Mouse (Mus musculus): Measurements from ENCODE around the gene Dnah17. TPM values are rescaled to one million over a fixed set of nuclear protein-coding genes. Genes with fewer than 3 reads are reported as not detected.

Dnah17 gene
- polyA plus RNA-seq, 1 experiment from 2014 or later = 0.32 TPM

DNA sequence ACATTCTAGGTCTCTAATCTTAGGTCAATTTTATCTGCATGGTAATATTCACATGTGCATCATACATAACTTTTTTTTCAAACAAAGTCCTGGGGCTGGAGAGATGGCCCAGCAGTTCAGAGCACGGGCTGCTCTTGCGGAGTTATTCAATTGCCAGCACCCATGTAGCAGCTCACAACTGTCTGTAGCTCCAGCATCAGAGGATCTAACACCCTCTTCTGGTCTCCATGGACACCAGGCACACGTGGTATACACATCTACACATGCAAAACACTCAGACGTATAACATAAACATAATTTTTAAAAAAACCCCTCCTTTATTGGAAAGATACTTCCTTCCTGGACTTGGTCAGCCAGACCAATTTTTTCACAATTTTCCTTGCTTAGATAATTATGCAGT lies 28.3 kb upstream of the Dnah17 start:
- H3K9ac ChIP-seq = no peak overlapping the region
- ATAC-seq (ENCODE audit: low FRiP score) = no peak
- no peaks in the 10 kb centered on the region for H3K27me3 ChIP-seq
- peaks cover 4% of the 10 kb centered on the region; the same call in 1 of the 2 replicates for H3K4me1 ChIP-seq (replicated peaks)
- H3K9me3 ChIP-seq = 0 out of 2 replicates have a peak, but pooled peaks cover 5% of the 10 kb centered on the region
- H3K27ac ChIP-seq = no peak overlapping the region
- 79% methylated on average over 4 of the region's 4 CpGs for WGBS
- H3K36me3 ChIP-seq = peaks cover 9% of the 10 kb centered on the region
- H3K4me3 ChIP-seq = no peak overlapping the region
- no peak overlapping the region for H3K4me2 ChIP-seq

DNA sequence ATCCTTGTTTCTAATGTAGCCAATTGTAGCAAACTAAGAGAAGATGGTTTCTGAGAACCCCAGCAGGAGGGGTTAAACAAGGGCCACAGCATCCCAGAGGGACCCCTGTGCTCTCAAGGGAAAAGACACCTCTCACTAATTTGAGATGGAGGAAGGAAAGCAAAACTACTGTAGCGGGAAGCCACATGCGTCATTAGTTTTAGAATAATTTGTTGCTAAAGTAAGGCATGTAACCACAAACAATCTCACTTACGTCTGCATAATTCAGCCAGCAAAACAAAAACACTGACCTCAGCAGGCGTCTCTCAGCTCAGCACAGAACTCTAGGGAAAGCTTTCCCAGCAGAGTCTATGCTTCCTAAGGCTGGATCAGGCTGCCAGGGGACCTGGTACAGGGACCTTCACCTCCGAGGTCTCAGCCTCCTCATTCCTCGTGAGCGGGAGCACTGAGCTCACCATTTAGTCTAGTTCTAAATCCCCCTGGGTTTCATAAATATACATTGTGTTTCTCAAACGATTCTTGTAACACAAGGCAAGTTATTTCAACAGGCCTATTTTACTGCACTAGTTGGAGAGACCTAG lies 26.1 kb upstream of the Dnah17 start:
- WGBS = 75% methylated on average over 8 of the region's 8 CpGs
- Histone ChIP-seq H3K27ac (no peak overlapping the region), H3K36me3 (no peaks in the 10 kb centered on the region), H3K4me1 (replicated peaks) (peaks cover 4% of the 10 kb centered on the region; the same call in 1 of the 2 replicates), H3K9me3 (0 out of 2 replicates have a peak, but pooled peaks cover 5% of the 10 kb centered on the region), H3K4me3 (no peak overlapping the region), H3K9ac (no peak overlapping the region), H3K27me3 (no peaks in the 10 kb centered on the region), H3K4me2 (no peak overlapping the region)
- no peak for ATAC-seq (ENCODE audit: low FRiP score)

DNA sequence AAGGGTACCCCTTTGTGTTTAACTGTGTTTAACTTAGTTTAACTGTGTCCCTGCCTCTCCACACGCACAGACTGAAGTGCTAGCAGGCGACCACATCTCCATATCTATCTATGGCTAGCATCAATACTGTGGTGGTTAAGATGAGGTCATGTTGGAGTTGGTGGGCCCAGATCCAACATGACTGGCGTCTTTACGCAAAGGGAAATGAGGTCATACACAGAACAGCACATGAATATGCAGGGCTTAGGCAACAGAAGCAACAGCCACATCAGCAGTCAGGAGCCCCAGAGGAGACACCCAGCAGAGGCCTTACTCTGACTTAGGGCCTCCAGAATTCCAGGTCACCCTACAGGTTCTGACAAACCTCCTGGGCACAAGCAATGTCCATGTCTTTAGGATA lies 22.5 kb upstream of the Dnah17 start:
- no peak overlapping the region for H3K9ac ChIP-seq
- 0 out of 2 replicates have a peak, but pooled peaks cover 5% of the 10 kb centered on the region for H3K9me3 ChIP-seq
- no peak overlapping the region for H3K4me2 ChIP-seq
- WGBS = 90% methylated on average over 4 of the region's 4 CpGs
- H3K36me3 ChIP-seq = no peaks in the 10 kb centered on the region
- no peaks in the 10 kb centered on the region for H3K27me3 ChIP-seq
- peaks cover 14% of the 10 kb centered on the region for H3K4me1 ChIP-seq (replicated peaks)
- ATAC-seq (ENCODE audit: low FRiP score) = no peak
- H3K4me3 ChIP-seq = no peak overlapping the region
- no peak overlapping the region for H3K27ac ChIP-seq

GRCm38 (mm10) chr11:118151423-118152180 lies 21.2 kb upstream of the Dnah17 start:
- peaks cover 14% of the 10 kb centered on the region for H3K4me1 ChIP-seq (replicated peaks)
- ATAC-seq (ENCODE audit: low FRiP score) = no peak
- H3K9ac ChIP-seq = no peak overlapping the region
- H3K4me3 ChIP-seq = no peak overlapping the region
- no peaks in the 10 kb centered on the region for H3K36me3 ChIP-seq
- no peak overlapping the region for H3K4me2 ChIP-seq
- H3K27me3 ChIP-seq = no peaks in the 10 kb centered on the region
- 0 out of 2 replicates have a peak, but pooled peaks cover 5% of the 10 kb centered on the region for H3K9me3 ChIP-seq
- H3K27ac ChIP-seq = no peak overlapping the region
- 88% methylated on average over 5 of the region's 5 CpGs for WGBS

GRCm38 (mm10) chr11:118150115-118150701 lies 19.8 kb upstream of the Dnah17 start:
- Histone ChIP-seq H3K4me2 (no peak overlapping the region), H3K27ac (0 out of 2 replicates have a peak overlapping the region, but pooled peaks have one; percentile 52), H3K9ac (no peak overlapping the region), H3K4me1 (replicated peaks) (peaks cover 21% of the 10 kb centered on the region), H3K36me3 (no peaks in the 10 kb centered on the region), H3K27me3 (no peaks in the 10 kb centered on the region), H3K4me3 (no peak overlapping the region), H3K9me3 (no peaks in the 10 kb centered on the region)
- WGBS = 68% methylated on average over 9 of the region's 9 CpGs
- no peak for ATAC-seq (ENCODE audit: low FRiP score)

DNA sequence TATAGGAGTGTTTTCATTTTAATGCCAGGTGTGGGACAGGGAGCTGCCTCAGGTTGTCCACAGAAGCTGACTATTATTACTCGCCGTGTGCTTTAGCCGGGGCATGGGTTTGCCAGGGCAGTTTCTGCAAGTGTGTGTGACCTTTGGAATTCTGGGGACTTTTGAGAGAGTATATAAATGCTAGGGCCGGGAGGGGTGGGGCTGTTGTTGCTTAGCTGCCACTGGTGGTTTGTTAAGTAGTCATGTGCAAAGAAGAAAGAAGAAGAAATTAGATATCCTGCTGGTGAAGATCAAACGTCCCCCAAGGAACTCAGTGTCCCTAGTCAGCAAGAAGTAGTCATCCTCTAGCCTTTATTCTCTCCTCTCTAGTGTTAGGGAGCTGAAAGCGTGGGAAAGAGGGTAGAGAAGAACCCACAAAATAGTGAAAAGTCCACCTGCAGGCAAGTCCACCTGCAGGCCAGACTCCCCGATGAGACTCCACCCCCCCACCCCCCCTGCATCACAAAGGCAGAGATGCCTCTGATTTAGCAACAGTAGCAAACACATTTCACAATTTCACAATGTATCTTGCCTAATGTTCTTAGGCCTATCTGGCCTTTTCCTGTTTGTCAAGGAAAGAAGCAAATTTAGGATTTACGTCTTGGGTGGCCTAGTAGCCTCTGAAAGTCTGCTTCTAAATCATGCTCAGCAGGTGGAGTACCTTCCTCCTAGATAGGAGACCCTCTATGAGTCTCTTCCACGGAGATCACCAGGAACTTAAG lies 17.6 kb upstream of the Dnah17 start:
- no peaks in the 10 kb centered on the region for H3K9me3 ChIP-seq
- H3K36me3 ChIP-seq = no peaks in the 10 kb centered on the region
- H3K9ac ChIP-seq = no peak overlapping the region
- H3K4me3 ChIP-seq = no peak overlapping the region
- H3K27me3 ChIP-seq = no peaks in the 10 kb centered on the region
- no peak overlapping the region for H3K4me2 ChIP-seq
- no peak for ATAC-seq (ENCODE audit: low FRiP score)
- peaks cover 21% of the 10 kb centered on the region for H3K4me1 ChIP-seq (replicated peaks)
- H3K27ac ChIP-seq = no peak overlapping the region
- 67% methylated on average over 9 of the region's 9 CpGs for WGBS

DNA sequence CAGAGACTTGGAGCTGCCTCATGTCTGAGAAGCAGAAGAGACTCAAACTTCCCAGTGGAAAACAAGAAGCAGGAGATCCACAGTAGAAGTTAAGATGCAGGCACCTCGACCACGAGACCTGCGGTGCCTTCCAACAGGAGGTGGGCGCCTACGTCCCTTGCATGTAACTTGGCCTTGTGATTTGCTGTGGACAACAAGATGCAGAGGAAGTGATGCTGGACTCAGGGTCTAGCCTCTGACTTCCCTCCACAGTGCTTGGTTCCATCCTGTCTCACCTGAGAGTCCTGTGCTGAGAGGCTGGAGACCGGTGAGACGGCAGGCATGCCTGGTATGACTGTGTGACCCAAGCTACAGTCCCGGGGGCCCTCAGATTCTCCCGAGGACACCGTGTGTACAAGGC lies 16.0 kb upstream of the Dnah17 start:
- ATAC-seq (ENCODE audit: low FRiP score) = no peak
- no peak overlapping the region for H3K4me2 ChIP-seq
- 96% methylated on average over 10 of the region's 10 CpGs for WGBS
- no peak overlapping the region for H3K27ac ChIP-seq
- 0 out of 2 replicates have a peak overlapping the region, but pooled peaks have one; percentile 35 for H3K9ac ChIP-seq
- H3K36me3 ChIP-seq = no peaks in the 10 kb centered on the region
- H3K9me3 ChIP-seq = no peaks in the 10 kb centered on the region
- H3K4me1 ChIP-seq (replicated peaks) = peaks cover 33% of the 10 kb centered on the region
- H3K27me3 ChIP-seq = no peaks in the 10 kb centered on the region
- no peak overlapping the region for H3K4me3 ChIP-seq

- Histone ChIP-seq H3K27me3 (no peaks in the 10 kb centered on the region), H3K27ac (peak overlapping the region; percentile 25; the same call in 1 of the 2 replicates), H3K4me3 (no peak overlapping the region), H3K36me3 (no peaks in the 10 kb centered on the region), H3K9me3 (no peaks in the 10 kb centered on the region), H3K4me1 (replicated peaks) (peaks cover 34% of the 10 kb centered on the region), H3K9ac (peak overlapping the region; percentile 35), H3K4me2 (no peak overlapping the region)
- 78% methylated on average over 16 of the region's 16 CpGs for WGBS
- ATAC-seq (ENCODE audit: low FRiP score) = no peak
These were observed 15.4 kb upstream of the Dnah17 start for GRCm38 (mm10) chr11:118145771-118146351.

DNA sequence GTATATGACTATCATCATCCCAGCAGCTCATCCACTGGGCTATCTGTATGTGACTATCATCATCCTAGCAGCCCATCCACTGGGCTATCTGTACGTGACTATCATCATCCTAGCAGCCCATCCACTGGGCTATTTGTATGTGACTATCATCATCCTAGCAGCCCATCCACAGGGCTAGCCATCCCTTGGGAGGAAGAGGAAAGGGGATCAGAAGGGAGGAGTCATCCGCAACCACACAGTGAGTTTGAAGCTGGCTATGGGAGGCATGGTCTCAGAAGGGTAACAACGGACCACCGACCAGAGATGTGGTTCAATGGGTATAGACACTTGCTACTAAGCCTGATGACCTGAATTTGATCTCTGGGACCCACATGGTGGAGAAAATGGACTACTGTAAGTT lies 14.7 kb upstream of the Dnah17 start:
- H3K4me2 ChIP-seq = no peak overlapping the region
- no peak for ATAC-seq (ENCODE audit: low FRiP score)
- no peak overlapping the region for H3K27ac ChIP-seq
- H3K9me3 ChIP-seq = no peaks in the 10 kb centered on the region
- H3K36me3 ChIP-seq = no peaks in the 10 kb centered on the region
- no peak overlapping the region for H3K9ac ChIP-seq
- H3K4me3 ChIP-seq = no peak overlapping the region
- peaks cover 28% of the 10 kb centered on the region for H3K4me1 ChIP-seq (replicated peaks)
- H3K27me3 ChIP-seq = no peaks in the 10 kb centered on the region
- WGBS = 88% methylated on average over 4 of the region's 4 CpGs

GRCm38 (mm10) chr11:118143731-118144130 lies 13.3 kb upstream of the Dnah17 start:
- H3K9ac ChIP-seq = no peak overlapping the region
- H3K9me3 ChIP-seq = peaks cover 3% of the 10 kb centered on the region; the same call in 1 of the 2 replicates
- H3K4me1 ChIP-seq (replicated peaks) = peaks cover 22% of the 10 kb centered on the region
- no peak overlapping the region for H3K4me2 ChIP-seq
- peaks cover 3% of the 10 kb centered on the region; the same call in 1 of the 2 replicates for H3K36me3 ChIP-seq
- no peaks in the 10 kb centered on the region for H3K27me3 ChIP-seq
- H3K4me3 ChIP-seq = no peak overlapping the region
- 92% methylated on average over 4 of the region's 4 CpGs for WGBS
- no peak for ATAC-seq (ENCODE audit: low FRiP score)
- H3K27ac ChIP-seq = no peak overlapping the region

DNA sequence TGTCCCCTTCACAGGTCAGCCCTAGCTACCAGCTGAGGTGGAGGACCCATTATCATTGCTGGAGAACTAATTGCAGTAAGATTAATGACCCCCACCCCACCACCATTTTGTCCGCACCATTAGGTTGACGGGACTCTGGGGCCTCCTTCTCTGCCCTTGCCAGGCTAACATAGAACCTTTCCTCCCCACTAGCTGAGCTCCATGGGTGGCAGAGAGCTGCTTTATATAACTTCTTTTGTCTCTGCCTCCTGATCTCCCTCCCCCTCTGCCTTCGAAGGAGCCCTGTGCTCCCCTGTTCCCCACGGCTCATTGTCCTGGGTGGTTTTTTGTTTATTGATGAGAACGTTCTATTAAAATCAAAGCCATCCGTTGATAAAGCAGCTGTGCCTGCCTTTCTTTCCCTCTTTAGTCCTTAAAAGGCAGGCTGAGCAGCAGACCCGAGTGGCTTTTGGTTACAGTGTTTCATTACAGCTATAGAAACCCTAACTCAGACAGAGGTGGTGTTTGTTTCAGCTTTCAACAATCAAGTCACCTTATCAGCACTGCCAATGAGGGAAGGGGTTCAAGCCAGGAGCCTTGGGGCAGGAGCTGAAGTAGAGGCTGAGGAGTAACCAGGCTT lies 12.2 kb upstream of the Dnah17 start:
- Histone ChIP-seq H3K4me3 (no peak overlapping the region), H3K27me3 (no peaks in the 10 kb centered on the region), H3K4me2 (no peak overlapping the region), H3K4me1 (replicated peaks) (peaks cover 22% of the 10 kb centered on the region), H3K9ac (peak overlapping the region; percentile 43), H3K36me3 (peaks cover 6% of the 10 kb centered on the region; the same call in 1 of the 2 replicates), H3K9me3 (peaks cover 8% of the 10 kb centered on the region; the same call in 1 of the 2 replicates), H3K27ac (peak overlapping the region; percentile 79)
- 13% methylated on average over 7 of the region's 7 CpGs for WGBS
- ATAC-seq (ENCODE audit: low FRiP score) = no peak

Measured in hindbrain, embryonic 13.5 days (tissue).